Mouse (Mus musculus) heart, embryonic 13.5 days (tissue): ENCODE measurements at regions not wholly inside any gene's neighbourhood (a gene's known extent, or its start where the extent isn't known, plus 50 kb on each side); places are given as distances from the start of the nearest gene placed in this dataset.
"Not testable (repeated sequence)": the region's sequence is repeated elsewhere in the genome, so short reads cannot be mapped to it uniquely, and the experiment has no call there.

ENCODE experiments used
- ATAC-seq: fragments of 200-750 bp; cut with Nextera tagmentation; 2 replicates; pipeline ENCODE4 v1.8.0; 2017; ENCODE audit warnings: moderate TSS enrichment; ENCODE audit not compliant: insufficient number of reproducible peaks, low FRiP score, low TSS enrichment; ENCODE audit errors: extremely low read depth
- H3K27ac ChIP-seq: fragments of 300-500 bp; sonication (generic); replicated peaks from 2 replicates; pipeline ENCODE4 v1.5.1; 2015; ENCODE audit warnings: moderate library complexity, mild to moderate bottlenecking, inconsistent platforms
- H3K27me3 ChIP-seq: fragments of 300-500 bp; sonication (generic); replicated peaks from 2 replicates; pipeline ENCODE4 v1.6.1; 2015; ENCODE audit warnings: mild to moderate bottlenecking, inconsistent platforms
- H3K36me3 ChIP-seq: fragments of 300-500 bp; sonication (generic); 2 replicates; pipeline ENCODE4 v1.6.1; 2015; ENCODE audit warnings: mild to moderate bottlenecking, inconsistent platforms
- H3K4me1 ChIP-seq: fragments of 300-500 bp; sonication (generic); 2 replicates; pipeline ENCODE4 v1.6.1; 2015; ENCODE audit warnings: inconsistent platforms
- H3K4me2 ChIP-seq: fragments of 300-500 bp; sonication (generic); 2 replicates; pipeline ENCODE4 v1.6.1; 2015; ENCODE audit warnings: inconsistent platforms, mild to moderate bottlenecking, moderate library complexity
- H3K4me3 ChIP-seq: fragments of 300-500 bp; sonication (generic); 2 replicates; pipeline ENCODE4 v1.5.1; 2015; ENCODE audit warnings: moderate library complexity, mild to moderate bottlenecking, inconsistent platforms
- H3K9ac ChIP-seq: fragments of 300-500 bp; sonication (generic); 2 replicates; pipeline ENCODE4 v1.6.1; 2015; ENCODE audit warnings: inconsistent platforms, mild to moderate bottlenecking, moderate library complexity
- H3K9me3 ChIP-seq: fragments of 300-500 bp; sonication (generic); 2 replicates; pipeline ENCODE4 v1.6.1; 2016; ENCODE audit warnings: inconsistent platforms
- WGBS: fragments of 180-500 bp; shearing (Covaris S2); methylation state at CpG from one replicate; pipeline ENCODE4 v1.1.7; 2015; ENCODE audit warnings: mixed read lengths; 5-methylcytosine and 5-hydroxymethylcytosine counted together

DNA sequence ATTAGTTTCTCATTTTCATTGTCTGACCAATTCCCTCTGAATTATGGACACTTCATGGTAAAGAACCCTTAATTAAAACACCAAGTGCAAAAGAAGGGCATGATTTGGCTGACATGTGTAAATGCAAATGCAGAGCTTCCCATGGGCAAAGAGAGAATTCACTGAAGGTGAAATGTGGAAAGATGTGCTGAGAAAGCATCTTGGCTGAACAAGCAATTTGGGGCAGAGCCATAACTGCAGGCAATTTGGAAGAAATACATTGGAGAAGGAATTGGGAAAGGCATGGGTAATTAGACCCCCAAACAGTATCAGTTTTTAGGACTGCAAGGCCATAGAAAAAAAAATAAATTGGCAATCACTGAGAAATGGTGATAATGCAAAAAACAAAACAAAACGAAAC lies 153.3 kb upstream of the Arsj start:
- no peak for ATAC-seq
- no peak overlapping the region for H3K27ac ChIP-seq
- no peak overlapping the region for H3K4me2 ChIP-seq
- H3K36me3 ChIP-seq = no peaks in the 10 kb centered on the region
- 54% methylated on average over 1 of the region's 1 CpGs for WGBS
- H3K27me3 ChIP-seq = no peaks in the 10 kb centered on the region
- H3K9ac ChIP-seq = no peak overlapping the region
- no peaks in the 10 kb centered on the region for H3K9me3 ChIP-seq
- H3K4me3 ChIP-seq = no peak overlapping the region
- no peaks in the 10 kb centered on the region for H3K4me1 ChIP-seq

DNA sequence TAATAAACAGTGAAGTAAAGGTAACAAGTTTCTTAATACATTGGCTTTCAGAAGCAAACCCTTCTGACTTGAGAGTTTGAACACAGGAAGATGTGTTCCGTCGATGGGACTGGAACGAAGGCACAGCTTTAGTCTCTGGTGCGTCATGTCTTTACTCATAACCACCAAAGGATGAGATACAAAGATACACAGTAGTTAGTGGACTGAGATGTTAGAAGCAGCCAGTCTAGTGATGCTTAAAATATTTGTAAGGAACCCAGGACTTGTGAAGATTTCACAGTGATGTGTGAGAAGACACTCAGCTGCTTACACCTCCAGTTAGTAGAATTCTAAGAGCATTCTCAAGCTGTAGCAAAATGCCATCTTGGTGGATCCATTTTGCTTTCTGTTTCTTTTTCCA lies 135.9 kb upstream of the Arsj start:
- H3K36me3 ChIP-seq = no peaks in the 10 kb centered on the region
- no peak overlapping the region for H3K9ac ChIP-seq
- no peaks in the 10 kb centered on the region for H3K9me3 ChIP-seq
- no peak overlapping the region for H3K27ac ChIP-seq
- H3K27me3 ChIP-seq = no peaks in the 10 kb centered on the region
- no peak overlapping the region for H3K4me3 ChIP-seq
- no peak overlapping the region for H3K4me2 ChIP-seq
- H3K4me1 ChIP-seq = no peaks in the 10 kb centered on the region
- ATAC-seq = no peak
- 89% methylated on average over 4 of the region's 4 CpGs for WGBS

DNA sequence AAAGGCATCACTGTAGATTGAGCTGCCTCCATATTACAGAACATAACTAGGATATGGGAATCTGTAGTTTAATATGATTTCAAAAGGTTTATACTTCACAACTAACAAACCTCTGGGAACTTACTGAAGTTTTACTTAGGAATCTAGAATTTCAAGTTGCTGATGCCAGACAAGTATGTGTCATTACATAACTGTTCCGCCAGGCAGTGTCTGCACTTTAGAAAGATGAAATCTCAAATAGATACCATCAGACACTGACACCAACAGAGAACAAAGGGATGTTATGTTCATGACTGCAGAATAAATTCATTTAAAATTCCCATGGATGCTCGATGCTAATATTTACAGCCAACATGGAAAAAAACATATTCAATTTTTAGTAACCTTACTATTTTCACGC lies 117.7 kb upstream of the Arsj start:
- H3K9ac ChIP-seq = no peak overlapping the region
- no peak overlapping the region for H3K4me3 ChIP-seq
- no peaks in the 10 kb centered on the region for H3K9me3 ChIP-seq
- H3K27me3 ChIP-seq = no peaks in the 10 kb centered on the region
- no peaks in the 10 kb centered on the region for H3K36me3 ChIP-seq
- no peak for ATAC-seq
- H3K4me1 ChIP-seq = no peaks in the 10 kb centered on the region
- whole genome bisulfite sequencing = 78% methylated on average over 3 of the region's 3 CpGs
- no peak overlapping the region for H3K4me2 ChIP-seq
- no peak overlapping the region for H3K27ac ChIP-seq

DNA sequence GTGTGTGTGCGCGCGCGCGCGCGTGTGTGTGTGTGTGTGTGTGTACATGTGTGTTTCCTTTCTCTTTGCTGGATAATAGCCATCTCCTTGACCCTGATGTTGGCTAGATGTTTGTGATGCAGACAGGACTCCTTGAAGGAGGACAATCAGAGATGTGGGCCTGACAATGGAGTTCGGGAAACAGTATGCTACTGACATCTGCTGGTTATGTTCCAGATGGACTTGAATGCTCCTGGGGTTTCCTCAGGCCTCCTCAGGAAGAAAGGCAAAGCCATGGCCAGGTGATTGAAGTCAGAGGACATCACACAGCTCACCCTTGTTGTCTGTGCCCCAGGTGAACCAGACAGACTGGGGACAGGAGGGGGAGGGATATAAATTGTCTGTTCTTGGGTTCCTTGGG lies 102.2 kb upstream of the Arsj start:
- Histone ChIP-seq H3K4me1 (no peaks in the 10 kb centered on the region), H3K27ac (no peak overlapping the region), H3K9me3 (no peaks in the 10 kb centered on the region), H3K36me3 (no peaks in the 10 kb centered on the region), H3K9ac (no peak overlapping the region), H3K4me2 (no peak overlapping the region), H3K27me3 (no peaks in the 10 kb centered on the region), H3K4me3 (no peak overlapping the region)
- WGBS = 78% methylated on average over 8 of the region's 8 CpGs
- ATAC-seq = no peak

DNA sequence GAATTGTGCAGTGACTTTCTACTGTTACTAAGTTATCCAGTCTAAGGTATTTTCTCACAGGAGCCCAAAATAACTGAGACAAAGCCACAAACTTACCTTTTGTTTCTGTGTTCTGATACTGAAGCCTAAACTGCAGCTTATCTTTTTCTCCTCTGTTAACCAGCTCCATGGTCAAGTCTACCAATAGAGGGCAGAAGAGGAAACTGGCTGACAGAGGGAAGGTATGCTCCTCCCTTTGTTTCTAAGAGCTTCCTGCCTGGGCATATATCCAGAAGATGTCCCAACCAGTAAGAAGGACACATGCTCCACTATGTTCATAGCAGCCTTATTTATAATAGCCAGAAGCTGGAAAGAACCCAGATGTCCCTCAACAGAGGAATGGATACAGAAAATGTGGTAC lies 91.5 kb upstream of the Arsj start:
- not testable (repeated sequence) for H3K4me3 ChIP-seq, H3K36me3 ChIP-seq, H3K27me3 ChIP-seq, H3K9me3 ChIP-seq, H3K9ac ChIP-seq, H3K4me2 ChIP-seq, H3K4me1 ChIP-seq, ATAC-seq, H3K27ac ChIP-seq

DNA sequence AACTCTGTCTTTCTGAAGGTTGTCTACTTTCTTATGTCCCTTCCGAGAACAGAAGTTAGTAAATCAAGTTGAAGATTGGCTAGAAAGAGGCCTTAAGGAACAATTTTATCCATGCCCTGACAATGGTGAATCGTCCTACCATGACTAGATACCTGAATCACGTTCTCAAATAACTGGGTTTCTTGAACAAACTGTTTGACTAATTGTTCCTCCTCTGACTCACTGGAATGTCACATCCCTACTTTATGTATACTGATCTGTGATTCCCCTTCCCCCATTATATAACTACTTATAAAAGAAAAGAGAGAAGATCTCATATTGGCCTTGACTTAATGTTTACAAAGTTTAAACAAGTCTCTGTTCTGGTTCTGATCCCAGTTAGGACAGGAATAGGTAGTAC lies 89.9 kb upstream of the Arsj start:
- no peaks in the 10 kb centered on the region for H3K27me3 ChIP-seq
- 80% methylated on average over 3 of the region's 3 CpGs for WGBS

DNA sequence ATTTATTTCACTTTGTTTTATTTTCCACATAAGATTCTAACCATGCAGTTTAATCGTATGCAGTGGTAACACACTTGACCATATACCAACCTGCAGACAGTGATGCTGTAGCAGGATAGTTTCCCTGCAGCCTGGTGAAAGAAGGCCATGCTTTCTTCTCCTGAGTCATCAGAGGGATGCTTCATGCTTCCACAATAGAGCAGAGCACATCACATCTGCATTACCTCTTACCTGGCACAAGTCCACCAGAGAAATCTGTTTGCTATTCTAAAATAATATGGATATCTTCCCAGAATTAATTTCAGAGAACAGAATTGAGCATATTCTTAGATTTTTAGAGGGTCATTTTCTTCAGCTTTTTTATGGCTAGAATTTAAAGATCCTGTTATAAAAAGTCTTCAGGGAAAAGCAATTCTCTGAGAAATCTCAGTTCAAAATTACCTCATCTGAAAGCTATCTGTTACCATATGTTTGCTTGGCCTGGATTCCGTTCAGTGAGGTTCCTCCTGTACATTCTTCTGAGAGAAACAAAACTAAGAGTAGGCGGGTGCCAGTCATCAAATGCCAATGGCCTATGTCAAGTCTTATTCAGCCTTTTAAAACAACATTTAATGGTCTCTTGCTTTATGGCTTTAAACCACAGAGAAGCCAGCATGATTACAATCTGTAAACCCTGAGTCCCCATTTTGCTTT lies 87.3 kb upstream of the Arsj start:
- Histone ChIP-seq H3K27ac (no peak overlapping the region; the same call in 1 of the 2 replicates), H3K36me3 (no peaks in the 10 kb centered on the region), H3K27me3 (no peaks in the 10 kb centered on the region), H3K9ac (no peak overlapping the region), H3K4me1 (no peaks in the 10 kb centered on the region), H3K9me3 (no peaks in the 10 kb centered on the region), H3K4me3 (no peak overlapping the region), H3K4me2 (no peak overlapping the region)
- ATAC-seq = no peak
- WGBS = 49% methylated on average over 3 of the region's 3 CpGs

More for the DNA sequence above, 89.9 kb upstream of the Arsj start:
- Histone ChIP-seq H3K9me3 (no peaks in the 10 kb centered on the region), H3K4me2 (no peak overlapping the region), H3K4me1 (no peaks in the 10 kb centered on the region), H3K36me3 (no peaks in the 10 kb centered on the region), H3K9ac (no peak overlapping the region), H3K27ac (no peak overlapping the region), H3K4me3 (no peak overlapping the region)
- ATAC-seq = no peak

DNA sequence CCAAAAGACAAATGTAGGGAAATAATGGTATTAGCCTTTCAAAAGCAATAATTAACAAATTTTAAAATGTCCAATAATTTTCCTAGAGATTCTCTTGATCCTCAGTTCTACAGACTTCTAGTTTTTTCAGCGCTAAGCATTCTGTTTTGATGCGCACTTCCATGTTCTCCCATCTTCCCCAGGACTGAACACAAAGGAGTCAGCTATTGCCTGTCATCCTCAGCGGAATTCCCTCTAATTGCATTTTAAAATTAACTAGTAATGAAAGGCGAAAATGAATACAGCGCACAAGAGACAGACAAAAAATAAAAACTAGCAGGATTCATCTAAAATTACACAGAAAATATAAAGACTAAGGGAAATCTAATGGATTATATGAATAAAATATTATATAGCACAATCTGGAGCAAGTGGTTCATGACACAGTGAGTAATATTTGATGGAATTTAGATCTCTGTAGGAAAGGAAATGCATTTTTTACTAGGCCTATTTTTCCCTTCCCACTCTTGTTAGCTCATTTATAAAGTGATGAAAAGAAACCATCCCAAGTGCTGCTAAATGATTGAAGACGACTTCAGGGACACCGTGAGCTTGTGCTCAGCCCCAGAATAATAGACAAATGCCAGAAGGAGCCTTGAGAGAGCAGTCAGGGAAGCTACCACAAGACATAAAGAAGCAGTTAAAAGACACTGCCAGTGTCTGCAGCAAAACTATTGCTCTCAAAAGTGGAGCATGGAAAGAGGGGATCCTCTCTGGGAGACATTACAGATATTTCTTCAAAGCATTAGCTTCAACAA lies 79.0 kb upstream of the Arsj start:
- Histone ChIP-seq H3K27me3 (no peaks in the 10 kb centered on the region), H3K9me3 (no peaks in the 10 kb centered on the region), H3K27ac (no peak overlapping the region), H3K36me3 (no peaks in the 10 kb centered on the region), H3K9ac (no peak overlapping the region), H3K4me3 (no peak overlapping the region), H3K4me2 (no peak overlapping the region), H3K4me1 (no peaks in the 10 kb centered on the region)
- WGBS = 73% methylated on average over 7 of the region's 7 CpGs
- ATAC-seq = no peak

DNA sequence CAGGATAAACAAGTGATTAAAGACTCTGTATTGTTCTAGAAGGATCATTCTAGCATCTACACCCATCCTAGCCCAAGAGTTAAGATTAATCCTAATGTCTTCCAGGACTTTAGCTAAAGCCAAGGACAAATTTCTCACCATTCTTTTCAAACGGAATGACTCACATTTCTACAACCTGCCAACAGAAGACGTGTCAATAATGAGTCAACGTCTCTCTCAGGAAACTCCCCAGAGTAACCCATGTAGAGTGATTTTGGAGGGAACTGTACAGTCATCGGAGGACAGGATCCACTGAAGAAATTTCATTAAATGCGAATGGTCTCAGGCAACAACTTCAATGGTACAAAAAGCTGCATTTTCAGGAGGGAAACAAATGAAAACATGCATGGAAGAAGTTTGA lies 71.2 kb upstream of the Arsj start:
- WGBS = 55% methylated on average over 5 of the region's 5 CpGs

DNA sequence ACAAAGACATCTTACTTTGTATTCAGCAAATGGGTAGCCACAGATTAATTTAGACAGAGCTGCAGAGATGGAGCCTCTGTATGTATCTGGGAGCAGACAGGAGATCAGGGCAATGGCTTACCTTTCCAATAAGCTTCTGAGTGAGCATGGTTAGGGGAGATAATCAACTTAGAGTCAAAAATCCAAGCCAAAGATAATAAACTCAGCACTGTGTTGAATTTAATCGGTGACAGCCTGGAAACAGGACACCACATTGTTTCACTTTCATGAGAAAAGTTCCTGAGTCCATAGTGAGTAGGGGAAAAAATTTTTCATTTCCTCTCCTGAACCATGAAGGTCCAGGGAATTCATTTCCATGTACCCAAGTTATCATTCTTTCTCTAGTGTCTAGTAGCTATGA lies 70.7 kb upstream of the Arsj start:
- Histone ChIP-seq H3K27me3 (no peaks in the 10 kb centered on the region), H3K36me3 (no peaks in the 10 kb centered on the region), H3K4me3 (no peak overlapping the region), H3K4me1 (no peaks in the 10 kb centered on the region), H3K4me2 (no peak overlapping the region), H3K9me3 (no peaks in the 10 kb centered on the region), H3K9ac (no peak overlapping the region), H3K27ac (peak overlapping the region; percentile 22; the same call in 1 of the 2 replicates)
- no peak for ATAC-seq
- 37% methylated on average over 1 of the region's 1 CpGs for WGBS

More for the DNA sequence above, 71.2 kb upstream of the Arsj start:
- no peak overlapping the region for H3K9ac ChIP-seq
- H3K4me2 ChIP-seq = no peak overlapping the region
- no peaks in the 10 kb centered on the region for H3K27me3 ChIP-seq
- H3K4me3 ChIP-seq = no peak overlapping the region
- H3K27ac ChIP-seq = peak overlapping the region; percentile 22; the same call in 1 of the 2 replicates
- no peak for ATAC-seq
- no peaks in the 10 kb centered on the region for H3K36me3 ChIP-seq
- H3K4me1 ChIP-seq = no peaks in the 10 kb centered on the region
- no peaks in the 10 kb centered on the region for H3K9me3 ChIP-seq

DNA sequence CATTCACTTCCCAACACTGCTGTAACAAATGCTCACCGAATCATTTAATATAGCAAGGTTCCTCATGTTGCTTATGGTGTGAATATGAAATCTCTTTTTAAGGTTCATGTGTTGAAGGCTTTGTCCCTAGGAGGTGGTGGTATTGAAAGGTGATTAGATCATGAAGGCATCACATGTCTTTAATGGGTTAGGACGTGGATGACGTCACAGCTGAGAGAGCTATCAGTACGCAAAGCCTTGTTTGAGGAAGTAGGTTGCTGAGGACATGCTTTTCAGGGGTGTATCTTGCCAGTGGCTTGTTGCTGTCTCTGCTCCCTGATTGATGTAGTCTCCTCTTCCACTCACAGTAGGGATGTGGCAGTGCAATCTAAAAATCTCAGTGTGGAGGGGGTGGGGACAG lies 69.8 kb upstream of the Arsj start:
- no peak for ATAC-seq
- whole genome bisulfite sequencing = 68% methylated on average over 4 of the region's 4 CpGs
- no peak overlapping the region for H3K4me3 ChIP-seq
- H3K9me3 ChIP-seq = no peaks in the 10 kb centered on the region
- H3K4me2 ChIP-seq = no peak overlapping the region
- H3K27ac ChIP-seq = 0 out of 2 replicates have a peak overlapping the region, but pooled peaks have one; percentile 30
- H3K4me1 ChIP-seq = peaks cover 3% of the 10 kb centered on the region
- no peaks in the 10 kb centered on the region for H3K27me3 ChIP-seq
- no peaks in the 10 kb centered on the region for H3K36me3 ChIP-seq
- H3K9ac ChIP-seq = no peak overlapping the region

DNA sequence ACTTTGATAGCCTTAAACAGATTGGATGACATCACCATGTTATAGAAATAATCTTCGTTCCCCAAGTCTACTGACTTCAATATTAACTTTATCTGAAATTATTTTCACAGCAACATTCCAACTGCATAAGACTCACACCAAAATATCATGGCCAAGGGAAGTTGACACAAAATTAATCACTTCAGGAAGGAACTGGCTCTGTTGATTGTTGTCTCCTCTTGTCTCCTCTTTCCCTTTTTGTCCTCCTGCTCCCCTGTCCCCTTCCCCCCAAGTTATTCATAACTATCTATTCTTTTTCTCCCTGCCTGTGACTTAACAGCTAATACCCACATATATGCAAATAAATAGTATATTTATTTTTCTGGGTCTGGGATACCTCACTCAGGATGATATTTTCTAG lies 67.6 kb upstream of the Arsj start:
- no peak overlapping the region for H3K9ac ChIP-seq
- ATAC-seq = no peak
- no peak overlapping the region for H3K4me3 ChIP-seq
- no peaks in the 10 kb centered on the region for H3K27me3 ChIP-seq
- WGBS = 71% methylated on average over 1 of the region's 1 CpGs
- H3K4me2 ChIP-seq = no peak overlapping the region
- no peaks in the 10 kb centered on the region for H3K9me3 ChIP-seq
- no peaks in the 10 kb centered on the region for H3K36me3 ChIP-seq
- H3K4me1 ChIP-seq = peaks cover 14% of the 10 kb centered on the region
- no peak overlapping the region for H3K27ac ChIP-seq
